Mouse (Mus musculus) urinary bladder, adult 18-20 months (tissue): ENCODE measurements around the gene Pgbd5.
"Not testable (repeated sequence)": the region's sequence is repeated elsewhere in the genome, so short reads cannot be mapped to it uniquely, and the experiment has no call there.

Source experiments
- DNase-seq, 2 experiments: peaks; one replicate each; pipeline ENCODE4 v3.0.0; 2022; ENCODE audit warnings: low spot score in 2 of 2, mixed read lengths in 2 of 2

Pgbd5 gene

DNA sequence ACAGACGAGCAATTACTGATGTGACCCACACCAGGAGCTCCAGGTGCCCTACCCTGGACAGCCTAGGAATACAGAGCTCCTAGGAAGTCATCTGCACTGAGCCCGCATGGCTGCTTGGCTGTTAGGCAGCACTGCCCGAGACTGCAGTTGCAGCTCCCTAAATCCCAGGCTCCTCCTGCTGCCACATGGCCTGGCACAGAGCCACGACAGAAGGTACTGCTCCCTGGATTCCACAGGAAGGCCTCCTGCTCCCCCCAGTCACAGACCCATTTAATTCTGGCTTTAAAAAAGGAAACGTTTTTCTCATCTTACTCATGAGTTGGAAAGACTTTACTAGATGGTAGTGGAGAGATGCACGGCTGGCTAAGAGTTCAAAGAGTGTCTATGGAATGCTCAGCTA, 10.0 kb downstream of the Pgbd5 start:
- no peak for DNase-seq

DNA sequence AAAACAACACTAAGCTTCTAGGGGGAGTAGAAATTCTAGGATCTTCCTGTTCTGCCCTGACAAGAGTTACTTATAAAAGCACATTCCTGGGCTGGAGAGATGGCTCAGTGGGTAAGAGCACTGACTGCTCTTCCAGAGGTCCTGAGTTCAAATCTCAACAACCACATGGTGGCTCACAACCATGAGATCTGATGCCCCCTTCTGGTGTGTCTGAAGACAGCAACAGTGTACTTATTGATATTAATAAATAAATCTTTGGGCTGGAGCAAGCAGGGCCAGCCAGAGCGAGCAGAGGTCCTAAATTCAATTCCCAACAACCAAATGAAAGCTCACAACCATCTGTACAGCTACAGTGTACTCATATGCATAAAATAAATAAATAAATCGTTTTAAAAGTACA, 10.7 kb downstream of the Pgbd5 start:
- not testable (repeated sequence) for DNase-seq

DNA sequence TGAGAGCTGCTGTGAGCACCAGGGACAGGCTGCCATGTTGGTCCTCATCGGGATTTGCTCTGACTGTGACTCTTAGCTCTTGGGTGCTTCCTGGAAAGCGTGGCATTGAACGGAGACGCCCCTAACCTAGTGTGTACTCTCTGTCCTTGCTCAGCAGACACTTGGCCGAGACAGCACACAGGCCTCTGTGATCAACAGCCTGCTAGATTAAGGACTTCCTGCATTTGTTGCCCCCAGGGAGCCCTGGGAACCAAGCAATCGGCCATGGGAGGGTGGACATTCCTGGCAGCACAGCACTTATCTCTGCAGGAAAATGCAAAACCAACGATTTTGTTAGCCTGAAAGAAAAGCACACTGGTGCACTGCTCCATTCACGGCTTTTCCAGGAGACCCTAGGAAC, 18.0 kb downstream of the Pgbd5 start:
- no peak for DNase-seq

DNA sequence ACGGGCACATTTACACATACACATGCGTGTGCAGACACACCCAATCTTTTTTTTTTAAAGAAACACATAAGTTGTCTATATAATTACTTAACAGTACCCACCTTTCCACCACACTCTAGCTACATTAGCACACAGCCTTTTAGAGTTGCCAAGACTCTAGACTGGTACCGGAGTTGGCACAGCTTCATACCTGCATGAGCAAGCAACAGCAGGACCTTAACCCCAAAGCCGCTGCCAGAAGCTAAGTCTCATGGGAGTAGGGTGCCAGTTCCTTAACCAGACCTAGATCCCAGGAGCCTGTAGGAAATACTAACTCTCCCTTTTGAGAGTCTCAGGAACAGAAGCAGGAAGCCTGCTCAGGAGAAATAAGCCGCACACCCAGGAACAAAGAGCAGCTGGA, 20.5 kb downstream of the Pgbd5 start:
- no peak for DNase-seq

DNA sequence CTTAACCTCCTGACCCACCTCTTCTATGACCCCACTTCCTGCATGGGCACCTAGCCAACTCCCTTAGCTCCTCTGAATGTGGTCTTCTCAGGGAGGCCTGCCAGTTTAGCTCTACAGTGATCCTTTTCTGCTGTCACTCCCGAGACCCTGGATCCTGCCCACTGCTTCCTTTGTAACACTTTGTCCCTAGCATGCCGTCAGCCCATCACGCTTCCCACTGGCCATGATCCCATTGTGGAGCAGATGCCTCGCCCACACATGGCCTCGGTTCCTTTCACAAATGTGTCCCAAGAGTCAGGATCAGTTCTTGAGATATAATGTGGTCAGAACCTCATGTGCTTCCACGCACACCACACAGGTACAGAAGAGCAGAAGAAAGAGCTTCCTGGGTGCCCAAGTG, 21.3 kb downstream of the Pgbd5 start:
- no peak for DNase-seq

DNA sequence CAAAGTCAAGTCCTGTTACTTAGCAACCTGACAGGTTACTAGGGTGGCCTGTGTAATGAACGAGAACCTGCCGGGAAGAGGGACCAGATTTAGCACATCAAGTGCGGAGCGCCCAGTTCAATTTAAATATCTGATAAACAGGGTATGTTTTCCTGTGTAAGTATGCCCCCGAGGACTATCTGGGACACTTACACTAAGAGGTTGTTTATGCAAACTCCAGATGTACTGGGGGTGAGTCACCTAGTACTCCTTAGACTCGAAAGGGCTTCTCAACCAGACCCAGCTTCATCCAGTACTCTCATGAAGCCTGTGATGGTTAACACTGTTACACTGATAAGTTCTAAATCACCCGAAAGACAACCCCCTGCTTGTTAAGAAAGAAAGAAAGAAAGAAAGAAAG, 22.8 kb downstream of the Pgbd5 start:
- no peak for DNase-seq

DNA sequence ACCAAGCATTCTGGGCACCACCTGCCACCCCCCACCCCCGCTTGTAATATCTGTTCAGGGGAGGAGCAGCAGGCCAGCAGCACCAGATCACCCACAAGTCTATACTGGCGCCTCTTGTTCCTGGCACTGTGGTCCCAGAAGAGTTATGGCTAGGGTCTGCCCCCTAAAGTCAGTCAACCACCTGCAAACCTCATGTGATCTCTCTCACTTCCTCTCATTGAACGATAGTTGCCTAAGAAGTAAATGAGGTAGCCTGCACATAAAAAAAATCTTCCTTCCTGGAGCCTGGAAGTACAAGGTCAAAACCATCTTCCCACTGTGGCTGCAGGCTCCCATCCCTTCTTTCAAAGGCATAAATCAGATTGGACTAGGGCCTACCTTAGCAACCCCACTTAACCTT, 23.7 kb downstream of the Pgbd5 start:
- no peak for DNase-seq

DNA sequence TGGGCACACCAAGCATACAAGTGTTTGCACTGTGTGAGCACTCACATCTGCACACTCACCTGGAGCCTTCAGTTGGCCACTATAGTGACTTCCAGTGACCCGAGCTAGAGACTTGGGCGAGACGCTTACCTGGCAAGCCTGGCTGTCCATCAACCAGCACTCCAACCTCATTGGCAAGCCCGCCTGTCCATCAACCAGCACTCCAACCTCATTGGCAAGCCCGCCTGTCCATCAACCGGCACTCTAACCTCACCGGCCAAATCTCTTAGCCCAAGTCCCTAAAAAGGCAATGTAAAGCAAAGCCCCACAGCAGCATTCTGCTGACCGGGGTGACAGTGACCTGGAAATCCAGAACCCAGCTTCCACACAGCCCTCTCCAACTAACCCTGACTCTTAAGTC, 24.5 kb downstream of the Pgbd5 start:
- DNase-seq: no peak

DNA sequence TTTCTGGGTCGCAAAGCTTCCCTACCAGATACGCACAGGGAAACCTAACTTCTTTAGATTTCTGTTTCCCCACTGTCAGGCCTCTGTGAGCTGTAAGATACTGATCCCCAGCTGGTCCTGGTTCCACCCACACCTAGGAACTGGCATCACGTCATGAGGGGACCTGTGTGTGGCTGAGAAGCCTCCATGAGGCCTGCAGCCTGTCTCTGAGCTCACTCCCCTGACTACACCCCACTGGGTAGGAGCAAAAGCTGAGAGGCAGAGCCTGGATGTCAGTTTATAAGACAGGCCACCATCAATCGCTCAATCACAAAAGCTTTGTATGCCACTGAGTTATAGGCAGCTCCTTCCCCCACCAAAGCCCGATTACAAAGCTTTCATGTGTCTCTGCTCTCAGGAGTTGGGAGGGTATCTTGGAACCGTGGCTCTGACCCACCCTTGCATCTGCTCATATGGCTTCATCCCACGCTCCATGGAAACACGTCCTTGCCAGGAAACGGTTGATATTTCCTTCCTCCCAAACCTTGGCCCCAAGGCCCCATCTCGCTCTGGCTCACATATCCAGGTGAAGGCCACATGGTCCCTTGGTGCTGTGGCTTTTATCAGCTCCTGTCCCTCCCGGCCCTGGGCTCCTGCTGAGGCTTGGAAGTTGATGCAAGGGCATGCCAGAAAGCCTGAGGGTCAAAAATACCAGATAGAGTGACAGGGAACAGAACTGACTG, 26.1 kb downstream of the Pgbd5 start:
- DNase-seq: no peak

DNA sequence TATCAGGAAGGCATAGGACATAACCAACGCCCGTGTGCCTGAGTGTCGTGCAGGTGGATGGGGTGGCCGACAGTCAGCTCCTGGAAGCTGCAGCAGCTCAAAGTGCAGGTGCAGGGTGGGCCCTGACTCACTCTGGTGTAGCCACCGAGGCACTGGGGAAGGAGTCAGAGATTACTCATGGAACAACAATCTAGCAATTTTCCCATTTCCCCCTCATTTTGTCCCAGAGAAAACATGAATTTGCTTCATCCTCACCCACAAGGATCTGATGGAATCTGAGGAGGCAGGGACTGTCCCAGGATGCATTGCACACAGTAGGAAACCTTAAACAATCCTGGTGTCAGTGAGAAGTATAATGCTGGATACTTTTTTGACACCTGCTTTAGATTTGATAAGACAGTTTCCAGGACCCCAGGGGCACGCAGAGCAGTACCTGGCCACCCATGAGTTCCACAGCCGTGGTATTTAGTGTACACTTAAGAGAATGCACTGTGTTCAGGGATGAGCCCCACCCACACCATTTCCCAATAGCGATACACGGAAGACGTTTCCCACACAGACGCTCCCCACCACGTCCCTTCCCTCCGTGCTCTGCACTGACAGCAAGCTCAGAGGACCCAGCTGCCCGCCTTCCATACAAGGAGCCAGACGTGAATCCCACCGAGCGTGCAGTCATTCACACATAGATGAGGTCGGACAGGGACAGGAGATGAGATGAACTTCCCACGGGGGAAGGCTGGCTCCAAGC, 26.8 kb downstream of the Pgbd5 start:
- no peak for DNase-seq

DNA sequence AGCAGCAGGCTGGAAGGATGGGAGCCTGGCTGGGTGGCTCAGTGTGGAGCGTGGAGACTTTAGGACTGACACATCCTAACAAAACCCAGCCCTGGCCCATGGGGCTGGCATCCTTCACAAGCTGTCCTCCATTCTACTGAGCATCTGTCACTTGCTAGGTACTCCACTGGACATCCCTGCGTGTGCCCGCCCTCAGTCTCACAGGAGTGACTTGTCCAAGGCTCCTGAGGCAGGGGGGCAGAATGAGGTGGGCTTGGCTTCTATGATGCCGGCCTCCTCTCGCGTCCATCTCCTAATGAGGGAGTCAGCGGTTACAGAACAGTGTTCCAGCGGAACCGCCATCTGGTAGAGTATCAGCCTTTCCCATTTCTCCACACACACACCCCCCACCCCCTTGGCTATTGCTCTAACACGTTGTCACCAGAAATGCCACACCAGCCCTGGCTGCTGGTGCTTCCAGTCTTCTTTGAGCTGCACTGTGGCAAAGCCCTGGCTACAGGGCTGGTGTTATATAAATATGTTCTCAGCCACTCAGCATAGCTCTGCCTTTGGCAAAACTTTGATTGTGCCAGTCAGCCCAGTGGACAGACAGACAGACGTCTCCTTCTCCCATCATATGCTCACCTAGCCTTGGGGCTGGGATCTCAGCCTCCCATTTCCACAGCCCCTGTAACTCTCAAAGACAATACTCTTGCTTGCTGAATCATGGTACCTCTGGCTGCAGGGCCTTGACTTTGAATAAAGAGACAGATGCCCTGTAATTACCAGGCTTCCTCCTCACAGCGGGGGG, 34.8 kb downstream of the Pgbd5 start:
- no peak for DNase-seq

DNA sequence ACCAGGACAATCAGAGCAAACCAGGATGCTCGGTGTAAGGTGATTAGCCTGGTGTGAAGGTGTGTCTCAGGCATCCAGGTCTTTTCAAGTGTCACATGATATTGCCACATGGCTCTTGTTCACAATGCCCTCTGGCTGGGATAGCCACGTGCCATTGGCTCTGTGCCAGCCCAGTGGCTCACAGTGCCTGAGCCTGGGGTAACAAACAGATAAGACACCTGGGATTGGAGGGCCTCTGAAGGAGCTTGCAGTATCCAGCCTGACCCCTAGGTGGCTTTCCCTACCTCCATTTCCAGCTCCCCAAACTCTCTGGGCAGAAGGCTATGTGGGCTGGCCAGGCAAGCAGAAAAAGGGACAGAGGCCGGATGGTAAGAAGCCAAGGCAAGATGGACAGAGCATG, 35.6 kb downstream of the Pgbd5 start:
- no peak for DNase-seq

DNA sequence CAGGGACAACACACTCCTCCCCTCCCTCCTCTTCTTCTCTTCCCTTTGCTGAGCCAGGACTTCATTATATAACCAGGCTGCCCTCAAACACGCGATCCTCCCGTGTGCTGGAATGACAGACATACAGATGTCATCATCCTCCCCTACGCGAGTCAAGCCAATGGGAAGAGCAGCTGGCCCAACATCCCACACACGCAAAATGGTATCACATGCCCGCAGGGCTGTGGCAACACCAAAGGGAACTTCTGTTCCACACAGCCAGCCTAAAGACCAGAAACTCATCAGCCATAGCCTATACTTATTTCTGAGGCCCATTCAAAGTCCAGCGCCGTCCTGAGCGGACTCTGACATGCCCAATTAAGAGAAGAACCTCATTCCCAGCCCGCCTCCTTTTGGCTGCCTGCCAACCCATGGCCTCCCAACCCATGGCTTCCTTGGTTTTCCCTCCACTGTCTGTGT, 40.0 kb downstream of the Pgbd5 start:
- no peak for DNase-seq

DNA sequence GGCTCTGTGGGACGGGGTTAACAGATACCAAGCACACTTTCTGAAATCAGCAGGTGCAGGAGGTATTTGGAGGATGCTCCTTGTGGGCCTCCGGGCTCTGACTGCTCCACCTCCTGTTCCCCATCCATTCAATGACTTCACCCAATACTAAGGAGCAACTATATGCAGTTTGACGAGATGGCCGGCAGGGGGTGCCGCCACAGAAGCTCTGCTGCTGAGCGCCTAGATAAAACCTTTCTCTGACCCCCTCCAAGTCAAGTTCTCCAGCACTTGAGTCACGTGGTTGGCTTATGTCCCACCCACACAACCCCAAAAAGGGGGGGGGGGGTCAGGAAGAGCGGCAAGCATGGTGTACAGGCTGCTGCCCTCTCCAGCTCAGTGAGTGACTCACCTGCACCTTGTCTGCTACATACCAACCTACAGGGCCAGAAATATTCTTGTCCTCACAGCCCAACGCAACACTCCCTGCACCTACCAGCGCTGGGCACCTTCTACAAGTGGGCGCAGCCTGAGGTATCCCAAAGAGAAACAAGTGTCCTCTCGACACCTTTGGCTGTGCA, 40.5 kb downstream of the Pgbd5 start:
- no peak for DNase-seq

DNA sequence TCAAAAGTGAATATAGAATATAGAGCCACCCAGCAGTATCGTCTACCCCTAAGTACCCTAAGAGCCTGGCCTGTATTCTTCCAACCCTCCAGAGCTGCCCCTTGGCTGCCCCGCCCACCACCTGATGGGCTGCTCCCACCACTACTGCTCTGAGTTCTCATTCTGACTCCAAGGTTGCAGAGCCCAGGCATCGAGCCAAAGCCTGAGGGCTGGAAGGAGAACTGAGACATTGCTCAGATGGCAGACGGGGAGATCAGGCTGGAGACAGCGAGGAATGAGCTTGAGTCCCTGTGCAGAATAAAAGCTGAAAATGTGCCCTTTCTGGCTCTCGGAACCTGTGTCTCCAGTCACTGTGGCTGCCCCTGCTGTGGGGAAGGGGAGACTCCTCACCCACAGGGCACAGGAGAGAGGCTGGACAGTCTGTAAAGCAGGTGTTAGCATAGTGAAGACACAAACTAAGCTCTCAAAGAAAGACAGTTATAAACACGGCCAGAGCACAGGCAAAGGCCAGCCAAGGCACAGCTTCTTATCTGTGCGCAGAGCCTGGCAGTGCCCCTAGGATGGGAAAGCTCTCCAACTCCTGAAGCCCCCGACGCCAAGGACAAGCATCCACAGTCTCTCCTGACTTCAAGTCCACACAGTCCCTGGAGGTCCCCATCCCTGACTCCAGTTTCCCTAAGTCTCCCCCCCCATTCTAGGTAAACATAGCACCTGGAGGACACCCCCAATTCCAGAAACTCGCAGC, 42.0 kb downstream of the Pgbd5 start:
- DNase-seq: no peak

DNA sequence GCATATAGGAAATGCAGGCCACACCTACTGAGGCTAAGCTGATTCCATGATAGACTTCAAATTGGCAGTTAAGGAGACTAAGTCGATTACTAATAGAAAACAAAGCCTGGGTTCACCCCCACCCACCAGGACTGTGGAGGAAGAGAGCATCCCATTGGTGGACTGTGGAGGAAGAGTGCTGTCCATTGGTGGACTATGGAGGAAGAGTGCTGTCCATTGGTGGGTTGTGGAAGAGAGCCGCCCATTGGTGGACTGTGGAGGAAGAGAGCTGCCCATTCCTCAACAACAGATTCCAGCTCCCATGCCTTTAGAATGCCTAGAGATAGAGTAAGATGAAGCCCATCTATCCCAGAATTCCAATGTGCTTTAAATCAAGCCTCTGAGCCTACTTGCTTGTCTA, 42.9 kb downstream of the Pgbd5 start:
- DNase-seq: no peak

DNA sequence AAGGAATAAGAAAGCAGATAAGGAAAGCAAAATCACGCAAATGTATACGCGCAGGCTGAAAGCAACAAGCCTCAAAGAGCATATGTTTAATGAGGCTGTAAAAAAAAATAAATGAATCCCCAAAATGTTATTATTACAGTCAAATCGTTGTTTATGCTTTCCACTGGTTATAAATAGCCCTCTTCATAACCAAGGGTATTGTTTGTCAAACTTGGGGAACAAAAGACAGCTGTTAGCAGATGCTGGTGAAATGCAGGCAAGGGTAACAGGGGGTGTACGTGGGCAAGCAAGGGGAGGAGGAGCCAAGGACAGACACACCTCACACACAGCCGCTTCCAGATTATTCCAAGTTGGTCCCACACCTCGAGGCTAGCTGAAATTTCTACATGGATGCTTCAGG, 44.1 kb downstream of the Pgbd5 start:
- no peak for DNase-seq

DNA sequence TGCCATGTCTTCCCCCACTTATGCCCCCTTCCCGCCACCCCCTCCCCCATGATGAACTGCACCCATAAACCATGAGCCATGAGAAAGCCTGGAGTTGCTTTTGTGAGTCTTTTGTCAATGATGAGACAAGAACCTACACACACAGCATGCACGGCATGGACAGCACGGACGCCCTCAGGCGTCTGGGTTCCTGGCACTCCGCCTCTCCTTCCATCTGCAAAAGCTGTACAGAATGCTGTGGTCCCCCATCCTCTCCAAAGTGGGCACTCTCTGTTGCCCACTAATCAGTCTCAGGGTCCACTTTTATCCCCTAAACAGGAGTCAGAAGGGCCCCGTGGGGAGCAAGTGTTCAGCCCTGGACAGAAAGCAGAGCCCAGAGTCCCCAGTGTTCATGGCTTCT, 44.5 kb downstream of the Pgbd5 start:
- DNase-seq: no peak

DNA sequence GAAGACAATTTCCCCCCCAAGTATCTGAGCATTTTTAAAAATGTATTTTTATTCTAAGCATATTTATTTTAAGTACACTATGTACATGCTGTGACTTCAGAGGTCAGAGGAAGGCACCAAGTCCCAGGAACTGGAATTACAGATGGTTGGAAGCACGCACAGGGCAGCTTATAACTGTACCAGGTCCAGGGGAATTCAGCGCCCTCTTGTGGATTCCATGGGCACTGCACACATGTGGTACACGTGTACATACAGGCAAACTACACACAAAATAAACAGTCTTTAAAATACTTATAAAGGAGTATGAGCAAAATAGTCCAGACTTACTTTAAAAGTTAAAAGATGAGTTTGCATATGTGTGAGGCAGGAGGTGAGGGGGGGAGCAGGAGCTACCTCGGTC, 45.5 kb downstream of the Pgbd5 start:
- no peak for DNase-seq

DNA sequence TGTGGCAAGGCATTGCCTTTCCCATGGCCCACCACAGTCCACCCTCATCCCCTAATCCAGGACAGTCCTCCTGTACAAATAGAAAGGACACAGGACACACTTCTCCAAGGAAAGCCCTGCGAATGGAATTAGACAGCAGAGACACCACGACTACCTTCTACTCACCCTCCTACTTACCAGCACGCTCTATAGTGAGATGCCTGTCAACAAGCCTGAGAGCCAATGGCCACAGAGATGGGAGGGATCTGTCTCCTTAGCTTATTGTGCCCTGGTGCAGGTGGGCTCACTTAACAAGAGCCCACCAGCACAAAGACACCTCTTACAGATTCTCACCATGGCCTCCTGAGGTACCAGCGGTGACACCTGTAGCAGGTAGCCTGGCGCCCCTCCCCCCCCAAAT, 46.4 kb downstream of the Pgbd5 start:
- DNase-seq: no peak

DNA sequence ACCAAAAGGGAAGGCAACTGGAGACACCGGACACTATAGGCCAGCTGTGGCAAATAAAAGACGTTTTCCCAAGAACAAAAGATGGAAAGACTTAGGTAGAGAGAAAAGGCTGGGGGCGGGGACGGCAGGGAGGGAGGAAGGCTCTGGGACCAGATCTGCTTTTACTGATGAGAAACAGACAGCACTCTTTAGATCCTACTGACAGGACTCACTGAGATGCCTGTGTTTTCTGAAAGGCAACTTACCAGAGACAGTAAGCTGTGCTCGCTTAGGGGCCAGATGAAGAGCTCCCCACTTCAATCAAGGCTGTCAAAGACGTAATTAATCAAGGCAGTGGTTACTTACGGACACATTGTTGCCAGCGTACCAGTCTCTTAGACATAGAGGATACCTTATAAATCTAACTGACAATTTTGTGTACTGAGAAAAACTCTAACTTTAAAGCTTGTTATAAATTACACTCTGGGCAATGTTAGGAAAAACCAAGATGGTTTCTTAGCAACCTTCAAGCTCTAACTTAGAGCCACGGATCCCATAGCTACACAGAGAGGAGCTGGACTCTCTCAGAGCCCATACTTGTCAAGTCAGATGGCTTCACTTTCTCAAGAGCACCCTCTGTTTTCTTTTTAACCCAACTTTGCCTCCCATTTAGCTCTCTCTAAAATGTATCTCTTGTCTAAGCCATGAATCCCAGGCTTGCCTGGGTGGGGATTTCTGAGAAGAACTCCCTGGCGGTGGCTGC, 47.0 kb downstream of the Pgbd5 start:
- DNase-seq: no peak
